In the genomic region with DNA sequence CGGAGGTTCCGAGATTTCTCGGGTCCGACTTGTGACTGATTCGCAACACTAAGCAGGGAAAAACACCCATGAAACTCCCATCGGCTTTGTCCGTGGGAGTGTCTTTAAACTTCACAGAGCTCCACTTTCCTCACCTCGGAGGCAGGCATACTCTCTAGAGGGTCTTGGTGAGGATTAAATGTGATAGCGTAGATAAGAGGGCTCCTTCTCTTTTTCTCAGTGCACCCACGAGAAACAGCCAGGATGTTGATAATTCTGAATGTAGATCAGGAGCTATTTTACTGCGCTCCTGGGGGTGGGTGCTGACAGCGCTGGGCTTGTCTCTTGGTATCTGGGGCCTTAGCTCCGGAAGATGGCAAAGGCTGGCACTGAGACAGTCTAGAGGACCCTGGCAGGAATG, we compare ENCODE assay signal across 15 mouse cellular contexts.
"Had no signal": no experiment of that assay in that cellular context is flagged by ENCODE, and none has a peak within 500 bp of the region (broad histone marks: within the 10 kb centered on the region; RNA-seq: fewer than 3 reads in every experiment).

No protein-coding gene starts in this region.

- ATAC-seq: lung, postnatal 0 days had no signal

- H3K9me3 ChIP-seq: liver, embryonic 13.5 days; midbrain, embryonic 10.5 days had no signal

- H3K27ac ChIP-seq: left cerebral cortex, adult 2 months; liver, embryonic 13.5 days; midbrain, embryonic 10.5 days; stomach, postnatal 0 days had no signal

- H3K4me2 ChIP-seq: liver, embryonic 13.5 days had no signal

- H3K36me3 ChIP-seq: liver, embryonic 13.5 days; midbrain, embryonic 10.5 days had no signal

- H3K4me3 ChIP-seq: left cerebral cortex, adult 2 months; liver, embryonic 13.5 days; megakaryocyte, embryonic 14.5 days; midbrain, embryonic 10.5 days had no signal

- H3K9ac ChIP-seq: liver, embryonic 13.5 days had no signal

- H3K27me3 ChIP-seq: liver, embryonic 13.5 days had no signal

- DNase-seq: kidney, postnatal 10 days; kidney, postnatal 36 days; layer of hippocampus, postnatal 36 days; liver, embryonic 13.5 days; lung, adult 2 months; midbrain, embryonic 14.5 days; right cerebral cortex, postnatal 4 days; thymus, adult 2 months; thymus, postnatal 14 days; thymus, postnatal 4 days had no signal
